Mouse (Mus musculus): ENCODE measurements at regions not wholly inside any gene's neighbourhood (a gene's known extent, or its start where the extent isn't known, plus 50 kb on each side); places are given as distances from the start of the nearest gene placed in this dataset.
A peak's percentile ranks its signal among the peaks of the same experiment; 100 is the strongest.

DNA sequence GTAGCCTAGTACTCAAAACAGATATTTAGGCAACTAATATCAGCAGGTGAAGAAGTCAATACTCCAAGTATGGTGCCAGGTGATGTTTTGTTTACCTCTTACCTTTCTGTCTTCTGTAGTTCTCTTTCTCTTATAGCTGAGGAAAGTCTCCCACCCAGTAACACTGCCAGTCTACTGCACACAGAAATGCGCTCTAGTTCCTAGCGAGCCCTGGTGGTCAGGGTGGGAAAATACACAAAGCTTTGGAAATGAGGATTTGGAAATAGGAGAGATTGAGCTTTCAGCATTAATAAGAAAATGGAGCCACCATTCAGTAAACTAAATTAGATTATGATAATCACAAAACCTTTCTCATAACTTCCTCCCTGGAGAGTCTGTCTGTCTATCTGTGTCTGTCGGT, 153.1 kb downstream of the Casp12 start:
- TF ChIP-seq CTCF (IDR thresholded peaks at IDR 0.05; ENCODE audit: extremely low read depth, insufficient read length, insufficient replicate concordance, low read depth, low read length) (peak; percentile 20; the same call in 1 of the 2 replicates), POLR2A (IDR thresholded peaks at IDR 0.05; ENCODE audit: low read depth, low read length) (no peak)
